Mouse (Mus musculus): ENCODE measurements around the gene Zfp866.

GRCm38 (mm10) chr8:69803366-69803765 is 12.4 kb upstream of the Zfp866 start:
- no peak for TF ChIP-seq USF1 (IDR thresholded peaks at IDR 0.05; ENCODE audit: low read depth)
- TF ChIP-seq MYOG (IDR thresholded peaks at IDR 0.05; ENCODE audit: control insufficient read depth in 1 of 3, insufficient read depth in 1 of 3, insufficient read length in 2 of 3, low read depth in 2 of 3): no peak

Data from myocyte (in vitro differentiated cells).